Mouse (Mus musculus) bone marrow macrophage, adult 2 months (primary cell): ENCODE results near the gene Igf1r.

Source experiments
- CTCF ChIP-seq: IDR thresholded peaks from 2 replicates; pipeline ENCODE4 v1.5.1; 2012; ENCODE audit warnings: low read depth, mild to moderate bottlenecking, low read length, moderate library complexity
- POLR2A ChIP-seq: IDR thresholded peaks from 2 replicates; pipeline ENCODE4 v1.6.1; 2012; ENCODE audit warnings: mild to moderate bottlenecking, low read depth, low read length, borderline replicate concordance

DNA sequence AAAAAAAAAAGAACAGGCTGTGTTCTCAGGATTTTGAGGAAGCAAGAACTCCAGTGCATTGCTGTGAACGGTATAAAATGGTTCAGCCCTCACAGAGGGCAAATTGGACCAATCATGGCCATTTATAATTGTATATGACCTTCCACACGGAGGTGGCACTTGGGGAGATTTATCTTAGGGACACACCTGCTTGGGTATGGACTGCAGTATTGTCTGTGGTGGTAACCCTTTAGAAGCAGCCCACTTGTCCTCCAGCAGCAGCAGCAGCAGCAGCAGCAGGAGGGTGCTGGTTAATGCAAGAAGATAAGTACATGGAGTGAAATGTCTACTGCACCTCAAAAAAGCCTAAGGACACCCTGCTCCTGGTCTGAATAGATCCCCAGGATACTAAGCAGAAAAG, 86.9 kb downstream of the Igf1r start:
- TF ChIP-seq CTCF (no peak), POLR2A (no peak)
